In genomic region chr1:135283287-135283825, GRCm38 (mm10) we compare ENCODE assay signal across 7 mouse cellular contexts. TPM values are rescaled to one million over a fixed set of nuclear protein-coding genes. Genes with fewer than 3 reads are reported as not detected.
A peak's percentile ranks its signal among the peaks of the same experiment; 100 is the strongest.
DNase-seq lines count a peak whose midpoint lies in the region; ATAC-seq and TF ChIP-seq lines count a peak whose summit lies in the region.

No protein-coding gene starts in this region.

- no peak for TF ChIP-seq CTCF in bone marrow, adult 2 months (IDR thresholded peaks at IDR 0.05; ENCODE audit: control insufficient read depth, insufficient read depth, low read length)
- TF ChIP-seq CTCF in forebrain, postnatal 0 days (IDR thresholded peaks at IDR 0.05; ENCODE audit: low read depth), result no peak
- no peak for TF ChIP-seq CTCF in olfactory bulb, adult 2 months (IDR thresholded peaks at IDR 0.05; ENCODE audit: insufficient read depth, low read depth, low read length)

- H3K9me3 ChIP-seq in forebrain, postnatal 0 days (ENCODE audit: low read length), result no peaks in the 10 kb centered on the region
- H3K9me3 ChIP-seq in intestine, embryonic 14.5 days (ENCODE audit: control insufficient read depth, low read length), result no peaks in the 10 kb centered on the region
- H3K9me3 ChIP-seq in lung, embryonic 15.5 days, result no peaks in the 10 kb centered on the region

- peak overlapping the region; percentile 96 for H3K27ac ChIP-seq in bone marrow, adult 2 months (ENCODE audit: control insufficient read depth, insufficient read depth, low read depth, low read length, poor library complexity)
- H3K27ac ChIP-seq in forebrain, postnatal 0 days (ENCODE audit: low read depth, low read length), result peak overlapping the region; percentile 95
- H3K27ac ChIP-seq in intestine, embryonic 14.5 days (ENCODE audit: low read depth), result peak overlapping the region; percentile 86
- peak overlapping the region; percentile 87 for H3K27ac ChIP-seq in lung, embryonic 15.5 days
- H3K27ac ChIP-seq in olfactory bulb, adult 2 months (ENCODE audit: insufficient read depth, low read depth, low read length), result peak overlapping the region; percentile 66

- H3K4me3 ChIP-seq in bone marrow, adult 2 months (replicated peaks; ENCODE audit: control insufficient read depth, low read depth, low read length), result peak overlapping the region; percentile 87
- peak overlapping the region; percentile 69 for H3K4me3 ChIP-seq in forebrain, postnatal 0 days (ENCODE audit: low read depth, low read length)
- peak overlapping the region; percentile 86 for H3K4me3 ChIP-seq in intestine, embryonic 14.5 days (ENCODE audit: low read depth, low read length)
- H3K4me3 ChIP-seq in lung, embryonic 15.5 days, result peak overlapping the region; percentile 63
- peak overlapping the region; percentile 66 for H3K4me3 ChIP-seq in olfactory bulb, adult 2 months (ENCODE audit: insufficient read depth, low read depth, low read length)

- peak overlapping the region; percentile 76 for H3K4me2 ChIP-seq in forebrain, postnatal 0 days (ENCODE audit: low read depth)
- H3K4me2 ChIP-seq in intestine, embryonic 14.5 days (ENCODE audit: low read length), result peak overlapping the region; percentile 63
- H3K4me2 ChIP-seq in lung, embryonic 15.5 days, result peak overlapping the region; percentile 82

- no peak for TF ChIP-seq POLR2A in bone marrow, adult 2 months (IDR thresholded peaks at IDR 0.05; ENCODE audit: borderline replicate concordance, control insufficient read depth, low read depth, low read length)
- no peak for TF ChIP-seq POLR2A in olfactory bulb, adult 2 months (IDR thresholded peaks at IDR 0.05; ENCODE audit: insufficient read depth, low read depth, low read length)

- peak overlapping the region; percentile 95 for H3K9ac ChIP-seq in forebrain, postnatal 0 days
- H3K9ac ChIP-seq in intestine, embryonic 14.5 days (ENCODE audit: low read length), result peak overlapping the region; percentile 93
- H3K9ac ChIP-seq in lung, embryonic 15.5 days, result peak overlapping the region; percentile 73

- H3K36me3 ChIP-seq in forebrain, postnatal 0 days (ENCODE audit: insufficient read depth), result peaks cover 4% of the 10 kb centered on the region; the same call in 1 of the 2 replicates
- peaks cover 18% of the 10 kb centered on the region for H3K36me3 ChIP-seq in intestine, embryonic 14.5 days (ENCODE audit: control insufficient read depth, insufficient read depth, low read length)
- H3K36me3 ChIP-seq in lung, embryonic 15.5 days, result peaks cover 7% of the 10 kb centered on the region; the same call in 1 of the 2 replicates

- H3K27me3 ChIP-seq in forebrain, postnatal 0 days (ENCODE audit: insufficient read depth, low read length), result no peaks in the 10 kb centered on the region
- H3K27me3 ChIP-seq in intestine, embryonic 14.5 days (replicated peaks; ENCODE audit: control insufficient read depth, insufficient read depth, low read length), result no peaks in the 10 kb centered on the region
- no peaks in the 10 kb centered on the region for H3K27me3 ChIP-seq in lung, embryonic 15.5 days

- H3K4me1 ChIP-seq in bone marrow, adult 2 months (ENCODE audit: control insufficient read depth, insufficient read depth, low read length), result no peaks in the 10 kb centered on the region; the same call in 1 of the 2 replicates
- H3K4me1 ChIP-seq in forebrain, postnatal 0 days (ENCODE audit: insufficient read depth), result no peaks in the 10 kb centered on the region
- H3K4me1 ChIP-seq in intestine, embryonic 14.5 days (replicated peaks; ENCODE audit: control insufficient read depth, insufficient read depth, low read length), result peaks cover 18% of the 10 kb centered on the region
- H3K4me1 ChIP-seq in lung, embryonic 15.5 days, result peaks cover 22% of the 10 kb centered on the region
- H3K4me1 ChIP-seq in olfactory bulb, adult 2 months (ENCODE audit: control insufficient read depth, insufficient read depth, low read length), result peaks cover 16% of the 10 kb centered on the region

- ATAC-seq in forebrain, postnatal 0 days, result peak; percentile 79
- peak; percentile 74 for ATAC-seq in intestine, embryonic 14.5 days (replicated peaks; ENCODE audit: low FRiP score, low TSS enrichment, low read depth)
- peak; percentile 65; the same call in 1 of the 2 replicates for ATAC-seq in lung, embryonic 15.5 days (ENCODE audit: borderline replicate concordance, extremely low read depth, low FRiP score, low TSS enrichment)

- under 1% methylated on average over 48 of the region's 48 CpGs for WGBS in bone marrow, adult 2 months
- WGBS in forebrain, postnatal 0 days, result under 1% methylated on average over 46 of the region's 48 CpGs
- WGBS in intestine, embryonic 14.5 days, result under 1% methylated on average over 40 of the region's 48 CpGs
- under 1% methylated on average over 48 of the region's 48 CpGs for WGBS in lung, embryonic 15.5 days
- WGBS in olfactory bulb, adult 2 months, result under 1% methylated on average over 48 of the region's 48 CpGs

- peak; percentile 64 for DNase-seq in right cerebral cortex, adult 18-20 months
- no peak for DNase-seq in right cerebral cortex, postnatal 4 days
- DNase-seq in forebrain, postnatal 0 days, result peak; percentile 79
- DNase-seq in intestine, embryonic 14.5 days (ENCODE audit: low spot score), result peak; percentile 82

RNA-seq across cellular contexts. Expression of gene Rnpep, which starts 0.5 kb away (rescaled TPM):
- 17.9 and 33.0 TPM in 2 replicates for polyA plus RNA-seq in bone marrow, adult 2 months (2011; ENCODE audit: insufficient read depth, insufficient read length, low replicate concordance, missing spikeins)
- 61.6 and 63.9 TPM in 2 replicates for total RNA-seq in forebrain, postnatal 0 days (2014; rRNA removed)
- 43.5 and 49.2 TPM in 2 replicates for polyA plus RNA-seq in forebrain, postnatal 0 days (2015; fragmentation: Nextera tagmentation; extraction: Ambion mirVana)
- polyA plus RNA-seq in intestine, embryonic 14.5 days (2014; fragmentation: Nextera tagmentation; extraction: Ambion mirVana), result 129 and 132 TPM in 2 replicates
- polyA plus RNA-seq in lung, embryonic 15.5 days (2015; fragmentation: Nextera tagmentation; extraction: Ambion mirVana), result 102 TPM in 2 replicates
- polyA plus RNA-seq in olfactory bulb, adult 2 months (2012; ENCODE audit: insufficient read depth, insufficient read length, low replicate concordance, missing spikeins), result not detected in 2 replicates

RNA-seq across cellular contexts. Expression of gene Elf3, which starts 25.0 kb away (rescaled TPM):
- not detected in 2 replicates for polyA plus RNA-seq in bone marrow, adult 2 months (2011; ENCODE audit: insufficient read depth, insufficient read length, low replicate concordance, missing spikeins)
- total RNA-seq in forebrain, postnatal 0 days (2014; rRNA removed), result 0.08 TPM in 1 of 2 replicates, not detected in the other
- 0.21 and 0.31 TPM in 2 replicates for polyA plus RNA-seq in forebrain, postnatal 0 days (2015; fragmentation: Nextera tagmentation; extraction: Ambion mirVana)
- polyA plus RNA-seq in intestine, embryonic 14.5 days (2014; fragmentation: Nextera tagmentation; extraction: Ambion mirVana), result 160 and 169 TPM in 2 replicates
- 23.4 and 24.8 TPM in 2 replicates for polyA plus RNA-seq in lung, embryonic 15.5 days (2015; fragmentation: Nextera tagmentation; extraction: Ambion mirVana)
- not detected in 2 replicates for polyA plus RNA-seq in olfactory bulb, adult 2 months (2012; ENCODE audit: insufficient read depth, insufficient read length, low replicate concordance, missing spikeins)

RNA-seq across cellular contexts. Expression of gene Timm17a, which starts 30.2 kb away (rescaled TPM):
- 30.9 and 32.7 TPM in 2 replicates for polyA plus RNA-seq in bone marrow, adult 2 months (2011; ENCODE audit: insufficient read depth, insufficient read length, low replicate concordance, missing spikeins)
- 29.9 and 36.1 TPM in 2 replicates for total RNA-seq in forebrain, postnatal 0 days (2014; rRNA removed)
- 141 and 151 TPM in 2 replicates for polyA plus RNA-seq in forebrain, postnatal 0 days (2015; fragmentation: Nextera tagmentation; extraction: Ambion mirVana)
- 229 and 234 TPM in 2 replicates for polyA plus RNA-seq in intestine, embryonic 14.5 days (2014; fragmentation: Nextera tagmentation; extraction: Ambion mirVana)
- polyA plus RNA-seq in lung, embryonic 15.5 days (2015; fragmentation: Nextera tagmentation; extraction: Ambion mirVana), result 186 and 192 TPM in 2 replicates
- not detected in 2 replicates for polyA plus RNA-seq in olfactory bulb, adult 2 months (2012; ENCODE audit: insufficient read depth, insufficient read length, low replicate concordance, missing spikeins)

RNA-seq across cellular contexts. Expression of gene Lmod1, which starts 41.3 kb away (rescaled TPM):
- polyA plus RNA-seq in bone marrow, adult 2 months (2011; ENCODE audit: insufficient read depth, insufficient read length, low replicate concordance, missing spikeins), result not detected in 2 replicates
- 0.31 and 0.52 TPM in 2 replicates for total RNA-seq in forebrain, postnatal 0 days (2014; rRNA removed)
- polyA plus RNA-seq in forebrain, postnatal 0 days (2015; fragmentation: Nextera tagmentation; extraction: Ambion mirVana), result 0.21 TPM in 2 replicates
- polyA plus RNA-seq in intestine, embryonic 14.5 days (2014; fragmentation: Nextera tagmentation; extraction: Ambion mirVana), result 10.1 and 11.0 TPM in 2 replicates
- polyA plus RNA-seq in lung, embryonic 15.5 days (2015; fragmentation: Nextera tagmentation; extraction: Ambion mirVana), result 4.5 and 4.7 TPM in 2 replicates
- polyA plus RNA-seq in olfactory bulb, adult 2 months (2012; ENCODE audit: insufficient read depth, insufficient read length, low replicate concordance, missing spikeins), result not detected in 2 replicates

Comparison
In these comparisons a context has a peak if more than half of its experiments do, and no peak if none do; other contexts are left out.
1. RNA of gene Elf3, which starts 25.0 kb away (polyA plus RNA-seq): 160 to 169 TPM in intestine, embryonic 14.5 days and 23.4 to 24.8 TPM in lung, embryonic 15.5 days; 0.21 to 0.31 TPM in forebrain, postnatal 0 days, not detected in bone marrow, adult 2 months and not detected in olfactory bulb, adult 2 months; every median in the first group is over 10 times any median in the second.
2. Peak in every context shown above with its lines, with median percentiles within 50 percentile points of each other: H3K27ac ChIP-seq, H3K4me3 ChIP-seq, ATAC-seq, H3K4me2 ChIP-seq and H3K9ac ChIP-seq.